Comparison of ENCODE assay signal across 8 mouse cellular contexts in genomic region chr3:96598156-96599068, GRCm38 (mm10). TPM values are rescaled to one million over a fixed set of nuclear protein-coding genes. Genes with fewer than 3 reads are reported as not detected.
A peak's percentile ranks its signal among the peaks of the same experiment; 100 is the strongest.
DNase-seq lines count a peak whose midpoint lies in the region; ATAC-seq lines count a peak whose summit lies in the region.

No protein-coding gene starts in this region.

- no peaks in the 10 kb centered on the region for H3K27me3 ChIP-seq in forebrain, embryonic 16.5 days (replicated peaks; ENCODE audit: control insufficient read depth, insufficient read depth, low read length)
- H3K27me3 ChIP-seq in hindbrain, embryonic 11.5 days (ENCODE audit: control insufficient read depth, insufficient read depth, low read length) = peaks cover 16% of the 10 kb centered on the region; the same call in 1 of the 2 replicates
- H3K27me3 ChIP-seq in stomach, embryonic 14.5 days (ENCODE audit: control insufficient read depth, insufficient read depth, low read length) = no peaks in the 10 kb centered on the region

- WGBS in forebrain, embryonic 16.5 days = 3% methylated on average over 54 of the region's 54 CpGs
- WGBS in hindbrain, embryonic 11.5 days = under 1% methylated on average over 54 of the region's 54 CpGs
- 2% methylated on average over 54 of the region's 54 CpGs for WGBS in stomach, embryonic 14.5 days

- H3K4me2 ChIP-seq in forebrain, embryonic 16.5 days (ENCODE audit: low read length) = peak overlapping the region; percentile 99
- peak overlapping the region; percentile 90 for H3K4me2 ChIP-seq in hindbrain, embryonic 11.5 days (replicated peaks; ENCODE audit: low read depth, low read length)
- peak overlapping the region; percentile 82 for H3K4me2 ChIP-seq in stomach, embryonic 14.5 days (replicated peaks; ENCODE audit: low read depth, low read length)

- no peak for ATAC-seq in cerebellum, adult (ENCODE audit: insufficient number of reproducible peaks, low FRiP score, low TSS enrichment)
- no peak for ATAC-seq in forebrain, embryonic 16.5 days
- ATAC-seq in hindbrain, embryonic 11.5 days (ENCODE audit: low FRiP score) = peak; percentile 18; the same call in 1 of the 2 replicates
- 0 out of 2 replicates have a peak, but pooled peaks have one; percentile 16 for ATAC-seq in stomach, embryonic 14.5 days (ENCODE audit: insufficient number of reproducible peaks, insufficient read depth, low FRiP score, low read depth)

- peaks cover 62% of the 10 kb centered on the region for H3K4me1 ChIP-seq in forebrain, embryonic 16.5 days (replicated peaks; ENCODE audit: control insufficient read depth, insufficient read depth, low read length)
- H3K4me1 ChIP-seq in hindbrain, embryonic 11.5 days (replicated peaks; ENCODE audit: control insufficient read depth, insufficient read depth, low read length) = peaks cover 19% of the 10 kb centered on the region
- H3K4me1 ChIP-seq in stomach, embryonic 14.5 days (ENCODE audit: control insufficient read depth, insufficient read depth, low read length) = peaks cover 29% of the 10 kb centered on the region; the same call in 1 of the 2 replicates

- peak overlapping the region; percentile 52 for H3K4me3 ChIP-seq in forebrain, embryonic 16.5 days (replicated peaks; ENCODE audit: low read length)
- H3K4me3 ChIP-seq in hindbrain, embryonic 11.5 days (ENCODE audit: low read depth, low read length) = peak overlapping the region; percentile 39
- H3K4me3 ChIP-seq in stomach, embryonic 14.5 days (ENCODE audit: low read depth, low read length) = peak overlapping the region; percentile 44

- H3K9me3 ChIP-seq in forebrain, embryonic 16.5 days (ENCODE audit: control insufficient read depth, low read length) = no peaks in the 10 kb centered on the region
- H3K9me3 ChIP-seq in hindbrain, embryonic 11.5 days (ENCODE audit: control insufficient read depth, low read length) = no peaks in the 10 kb centered on the region
- H3K9me3 ChIP-seq in stomach, embryonic 14.5 days (ENCODE audit: control insufficient read depth, low read depth, low read length) = no peaks in the 10 kb centered on the region

- peak overlapping the region; percentile 75 for H3K9ac ChIP-seq in forebrain, embryonic 16.5 days (replicated peaks; ENCODE audit: low read depth, low read length)
- H3K9ac ChIP-seq in hindbrain, embryonic 11.5 days (ENCODE audit: low read depth, low read length) = peak overlapping the region; percentile 72
- peak overlapping the region; percentile 46 for H3K9ac ChIP-seq in stomach, embryonic 14.5 days (replicated peaks; ENCODE audit: low read depth, low read length)

- DNase-seq in cerebellum, adult 11 months = peak; percentile 60
- peak; percentile 73 for DNase-seq in cerebellum, adult 11-12 months
- DNase-seq in hindbrain, embryonic 11.5 days (ENCODE audit: low spot score) = peak; percentile 82
- peak; percentile 49 to 51 for DNase-seq in left cerebral cortex, adult 8-10 months (ENCODE audit: low spot score in 2 of 2)
- DNase-seq in lung, postnatal 36 days = peak; percentile 70

- no peak overlapping the region; the same call in 1 of the 2 replicates for H3K27ac ChIP-seq in forebrain, embryonic 16.5 days (ENCODE audit: low read length)
- peak overlapping the region; percentile 58; the same call in 1 of the 2 replicates for H3K27ac ChIP-seq in hindbrain, embryonic 11.5 days (ENCODE audit: low read depth, low read length)
- H3K27ac ChIP-seq in stomach, embryonic 14.5 days (ENCODE audit: low read length) = peak overlapping the region; percentile 72; the same call in 1 of the 2 replicates

- no peaks in the 10 kb centered on the region for H3K36me3 ChIP-seq in forebrain, embryonic 16.5 days (ENCODE audit: control insufficient read depth, insufficient read depth)
- H3K36me3 ChIP-seq in hindbrain, embryonic 11.5 days (ENCODE audit: control insufficient read depth, insufficient read depth, low read length) = no peaks in the 10 kb centered on the region
- H3K36me3 ChIP-seq in stomach, embryonic 14.5 days (ENCODE audit: control insufficient read depth, insufficient read depth, low read length) = no peaks in the 10 kb centered on the region

RNA-seq across cellular contexts. Expression of gene Ankrd34a, which starts 2.0 kb away (rescaled TPM):
- polyA plus RNA-seq in forebrain, embryonic 16.5 days (2015; fragmentation: Nextera tagmentation; extraction: Ambion mirVana) = 16.2 and 21.9 TPM in 2 replicates
- 2.0 and 2.4 TPM in 2 replicates for polyA plus RNA-seq in hindbrain, embryonic 11.5 days (2014; fragmentation: Nextera tagmentation; extraction: Ambion mirVana)
- 10 to 100 TPM; 60.4 to 65.0 (median 61.0) TPM for total RNA-seq in left cerebral cortex, adult 8-10 months (2022)
- 2.9 and 3.4 TPM in 2 replicates for polyA plus RNA-seq in stomach, embryonic 14.5 days (2014; fragmentation: Nextera tagmentation; extraction: Ambion mirVana)

RNA-seq across cellular contexts. Expression of gene Lix1l, which starts 2.5 kb away (rescaled TPM):
- polyA plus RNA-seq in forebrain, embryonic 16.5 days (2015; fragmentation: Nextera tagmentation; extraction: Ambion mirVana) = 6.3 and 7.5 TPM in 2 replicates
- polyA plus RNA-seq in hindbrain, embryonic 11.5 days (2014; fragmentation: Nextera tagmentation; extraction: Ambion mirVana) = 7.1 and 7.8 TPM in 2 replicates
- total RNA-seq in left cerebral cortex, adult 8-10 months (2022) = 10 to 100 TPM; 20.3 to 22.9 (median 21.9) TPM
- 10.6 TPM in 2 replicates for polyA plus RNA-seq in stomach, embryonic 14.5 days (2014; fragmentation: Nextera tagmentation; extraction: Ambion mirVana)

RNA-seq across cellular contexts. Expression of gene Polr3gl, which starts 4.4 kb away (rescaled TPM):
- 38.7 and 43.1 TPM in 2 replicates for polyA plus RNA-seq in forebrain, embryonic 16.5 days (2015; fragmentation: Nextera tagmentation; extraction: Ambion mirVana)
- polyA plus RNA-seq in hindbrain, embryonic 11.5 days (2014; fragmentation: Nextera tagmentation; extraction: Ambion mirVana) = 15.4 and 16.6 TPM in 2 replicates
- total RNA-seq in left cerebral cortex, adult 8-10 months (2022) = 10 to 100 TPM; 22.8 to 26.6 (median 24.3) TPM
- 21.5 and 29.5 TPM in 2 replicates for polyA plus RNA-seq in stomach, embryonic 14.5 days (2014; fragmentation: Nextera tagmentation; extraction: Ambion mirVana)

RNA-seq across cellular contexts. Expression of gene Gm16253, which starts 21.6 kb away (rescaled TPM):
- polyA plus RNA-seq in forebrain, embryonic 16.5 days (2015; fragmentation: Nextera tagmentation; extraction: Ambion mirVana) = 1.6 and 1.8 TPM in 2 replicates
- 0.46 and 0.70 TPM in 2 replicates for polyA plus RNA-seq in hindbrain, embryonic 11.5 days (2014; fragmentation: Nextera tagmentation; extraction: Ambion mirVana)
- total RNA-seq in left cerebral cortex, adult 8-10 months (2022) = not detected
- polyA plus RNA-seq in stomach, embryonic 14.5 days (2014; fragmentation: Nextera tagmentation; extraction: Ambion mirVana) = 0.69 and 1.9 TPM in 2 replicates

RNA-seq across cellular contexts. Expression of gene Rbm8a, which starts 31.3 kb away (rescaled TPM):
- polyA plus RNA-seq in forebrain, embryonic 16.5 days (2015; fragmentation: Nextera tagmentation; extraction: Ambion mirVana) = 123 and 132 TPM in 2 replicates
- polyA plus RNA-seq in hindbrain, embryonic 11.5 days (2014; fragmentation: Nextera tagmentation; extraction: Ambion mirVana) = 172 and 178 TPM in 2 replicates
- total RNA-seq in left cerebral cortex, adult 8-10 months (2022) = 10 to 100 TPM; 41.8 to 56.2 (median 46.5) TPM
- polyA plus RNA-seq in stomach, embryonic 14.5 days (2014; fragmentation: Nextera tagmentation; extraction: Ambion mirVana) = 144 and 147 TPM in 2 replicates

Comparison
In these comparisons a context has a peak if more than half of its experiments do, and no peak if none do; other contexts are left out.
1. ATAC-seq: peak in hindbrain, embryonic 11.5 days (single experiment) and stomach, embryonic 14.5 days (single experiment); none in cerebellum, adult (single experiment) and forebrain, embryonic 16.5 days (single experiment).
2. Peak in every context shown above with its lines, with median percentiles within 50 percentile points of each other: DNase-seq, H3K4me2 ChIP-seq, H3K4me3 ChIP-seq and H3K9ac ChIP-seq.